Mouse (Mus musculus): ENCODE data around the gene F2r. TPM values are rescaled to one million over a fixed set of nuclear protein-coding genes. Genes with fewer than 3 reads are reported as not detected.

Gene F2r
- polyA plus RNA-seq, 2 experiments: 38.5 to 77.2 TPM

- Histone ChIP-seq H3K27me3 (ENCODE audit: control insufficient read depth, insufficient read depth, low read length) (no peaks in the 10 kb centered on the region), H3K4me3 (replicated peaks; ENCODE audit: low read length) (no peak overlapping the region), H3K27ac (replicated peaks; ENCODE audit: low read depth, low read length) (peak overlapping the region; percentile 33; the same call in 1 of the 2 replicates), H3K4me1 (ENCODE audit: control insufficient read depth, insufficient read depth, low read length) (peaks cover 24% of the 10 kb centered on the region), H3K4me2 (replicated peaks; ENCODE audit: low read depth, low read length, severe bottlenecking) (no peak overlapping the region), H3K9ac (ENCODE audit: low read depth, low read length, severe bottlenecking) (no peak overlapping the region), H3K9me3 (ENCODE audit: control insufficient read depth, low read length) (no peaks in the 10 kb centered on the region), H3K36me3 (ENCODE audit: control insufficient read depth, insufficient read depth, low read length) (0 out of 2 replicates have a peak, but pooled peaks cover 4% of the 10 kb centered on the region)
- ATAC-seq (ENCODE audit: low FRiP score, low read depth): 0 out of 2 replicates have a peak, but pooled peaks have one; percentile 17
- no peak for DNase-seq (ENCODE audit: low spot score)
- 52% methylated on average over 15 of the region's 15 CpGs for WGBS
- no peak for TF ChIP-seq POLR2A (IDR thresholded peaks at IDR 0.05; ENCODE audit: borderline replicate concordance, extremely low read depth, insufficient read depth, insufficient read length)
Observed at GRCm38 (mm10) chr13:95639336-95640116, 21.2 kb upstream of the F2r start.

- Histone ChIP-seq H3K27ac (replicated peaks; ENCODE audit: low read depth, low read length) (peak overlapping the region; percentile 33; the same call in 1 of the 2 replicates), H3K9ac (ENCODE audit: low read depth, low read length, severe bottlenecking) (no peak overlapping the region), H3K27me3 (ENCODE audit: control insufficient read depth, insufficient read depth, low read length) (no peaks in the 10 kb centered on the region), H3K9me3 (ENCODE audit: control insufficient read depth, low read length) (no peaks in the 10 kb centered on the region), H3K4me1 (ENCODE audit: control insufficient read depth, insufficient read depth, low read length) (peaks cover 22% of the 10 kb centered on the region), H3K4me3 (replicated peaks; ENCODE audit: low read length) (no peak overlapping the region), H3K36me3 (ENCODE audit: control insufficient read depth, insufficient read depth, low read length) (0 out of 2 replicates have a peak, but pooled peaks cover 4% of the 10 kb centered on the region), H3K4me2 (replicated peaks; ENCODE audit: low read depth, low read length, severe bottlenecking) (no peak overlapping the region)
- no peak for TF ChIP-seq POLR2A (IDR thresholded peaks at IDR 0.05; ENCODE audit: borderline replicate concordance, extremely low read depth, insufficient read depth, insufficient read length)
- ATAC-seq (ENCODE audit: low FRiP score, low read depth) (no peak), DNase-seq (ENCODE audit: low spot score) (no peak)
- WGBS: 22% methylated on average over 5 of the region's 5 CpGs
Observed at GRCm38 (mm10) chr13:95638894-95639293, 20.6 kb upstream of the F2r start.

GRCm38 (mm10) chr13:95637737-95638136 lies 19.4 kb upstream of the F2r start:
- Histone ChIP-seq H3K4me1 (ENCODE audit: control insufficient read depth, insufficient read depth, low read length) (peaks cover 18% of the 10 kb centered on the region), H3K9me3 (ENCODE audit: control insufficient read depth, low read length) (no peaks in the 10 kb centered on the region), H3K4me3 (replicated peaks; ENCODE audit: low read length) (no peak overlapping the region), H3K27me3 (ENCODE audit: control insufficient read depth, insufficient read depth, low read length) (no peaks in the 10 kb centered on the region), H3K27ac (replicated peaks; ENCODE audit: low read depth, low read length) (no peak overlapping the region), H3K4me2 (replicated peaks; ENCODE audit: low read depth, low read length, severe bottlenecking) (no peak overlapping the region), H3K9ac (ENCODE audit: low read depth, low read length, severe bottlenecking) (no peak overlapping the region), H3K36me3 (ENCODE audit: control insufficient read depth, insufficient read depth, low read length) (0 out of 2 replicates have a peak, but pooled peaks cover 4% of the 10 kb centered on the region)
- ATAC-seq (ENCODE audit: low FRiP score, low read depth): no peak
- WGBS: 74% methylated on average over 10 of the region's 10 CpGs
- no peak for DNase-seq (ENCODE audit: low spot score)
- no peak for TF ChIP-seq POLR2A (IDR thresholded peaks at IDR 0.05; ENCODE audit: borderline replicate concordance, extremely low read depth, insufficient read depth, insufficient read length)

- WGBS: 84% methylated on average over 12 of the region's 12 CpGs
- 0 out of 2 replicates have a peak, but pooled peaks cover 8% of the 10 kb centered on the region for H3K4me1 ChIP-seq (ENCODE audit: control insufficient read depth, insufficient read depth, low read length)
- no peak overlapping the region for H3K4me2 ChIP-seq (replicated peaks; ENCODE audit: low read depth, low read length, severe bottlenecking)
- no peaks in the 10 kb centered on the region for H3K27me3 ChIP-seq (ENCODE audit: control insufficient read depth, insufficient read depth, low read length)
- DNase-seq (ENCODE audit: low spot score) (no peak), ATAC-seq (ENCODE audit: low FRiP score, low read depth) (no peak)
- TF ChIP-seq POLR2A (IDR thresholded peaks at IDR 0.05; ENCODE audit: borderline replicate concordance, extremely low read depth, insufficient read depth, insufficient read length): no peak
- H3K27ac ChIP-seq (replicated peaks; ENCODE audit: low read depth, low read length): no peak overlapping the region
- peaks cover 7% of the 10 kb centered on the region; the same call in 1 of the 2 replicates for H3K36me3 ChIP-seq (ENCODE audit: control insufficient read depth, insufficient read depth, low read length)
- no peak overlapping the region for H3K9ac ChIP-seq (ENCODE audit: low read depth, low read length, severe bottlenecking)
- no peak overlapping the region for H3K4me3 ChIP-seq (replicated peaks; ENCODE audit: low read length)
- H3K9me3 ChIP-seq (ENCODE audit: control insufficient read depth, low read length): no peaks in the 10 kb centered on the region
Observed at GRCm38 (mm10) chr13:95635301-95635700, 17.0 kb upstream of the F2r start.

GRCm38 (mm10) chr13:95634451-95634850 lies 16.2 kb upstream of the F2r start:
- no peak for TF ChIP-seq POLR2A (IDR thresholded peaks at IDR 0.05; ENCODE audit: borderline replicate concordance, extremely low read depth, insufficient read depth, insufficient read length)
- H3K9me3 ChIP-seq (ENCODE audit: control insufficient read depth, low read length): no peaks in the 10 kb centered on the region
- DNase-seq (ENCODE audit: low spot score): no peak
- no peak overlapping the region for H3K27ac ChIP-seq (replicated peaks; ENCODE audit: low read depth, low read length)
- no peak overlapping the region for H3K4me3 ChIP-seq (replicated peaks; ENCODE audit: low read length)
- H3K36me3 ChIP-seq (ENCODE audit: control insufficient read depth, insufficient read depth, low read length): peaks cover 7% of the 10 kb centered on the region; the same call in 1 of the 2 replicates
- H3K9ac ChIP-seq (ENCODE audit: low read depth, low read length, severe bottlenecking): no peak overlapping the region
- H3K27me3 ChIP-seq (ENCODE audit: control insufficient read depth, insufficient read depth, low read length): no peaks in the 10 kb centered on the region
- 45% methylated on average over 2 of the region's 2 CpGs for whole genome bisulfite sequencing
- H3K4me1 ChIP-seq (ENCODE audit: control insufficient read depth, insufficient read depth, low read length): 0 out of 2 replicates have a peak, but pooled peaks cover 6% of the 10 kb centered on the region
- H3K4me2 ChIP-seq (replicated peaks; ENCODE audit: low read depth, low read length, severe bottlenecking): no peak overlapping the region
- no peak for ATAC-seq (ENCODE audit: low FRiP score, low read depth)
